Mouse (Mus musculus) adrenal gland, postnatal 36 days (tissue): ENCODE data around the gene Cd38. TPM values are rescaled to one million over a fixed set of nuclear protein-coding genes. Genes with fewer than 3 reads are reported as not detected.
A peak's percentile ranks its signal among the peaks of the same experiment; 100 is the strongest.

Experiments used
- DNase-seq, 2 experiments: peaks; one replicate each; pipeline ENCODE4 v3.0.0; 2021; ENCODE audit warnings: mixed read lengths in 1 of 2
- total RNA-seq, 2 experiments: library from RNA; stranded (reverse); gene quantifications; 2 replicates each; pipeline ENCODE4 v1.2.3; 2021

The Cd38 gene
- total RNA-seq, 2 experiments from 2014 or later: 12.9 to 18.4 TPM

- DNase-seq: no peak
Measured at GRCm38 (mm10) chr5:43947330-43947977, 79.1 kb downstream of the Cd38 start.

GRCm38 (mm10) chr5:43948111-43948743 lies 79.9 kb downstream of the Cd38 start:
- DNase-seq: peak; percentile 63 to 69

GRCm38 (mm10) chr5:43948748-43949275 lies 80.5 kb downstream of the Cd38 start:
- DNase-seq: peak; percentile 21 to 57

GRCm38 (mm10) chr5:43953241-43953640 lies 84.9 kb downstream of the Cd38 start:
- DNase-seq: no peak

GRCm38 (mm10) chr5:43959884-43960440 lies 91.6 kb downstream of the Cd38 start:
- no peak for DNase-seq

- no peak for DNase-seq
Measured at GRCm38 (mm10) chr5:43961056-43961455, 92.7 kb downstream of the Cd38 start.

Other genes starting within 250 kb of the Cd38 start
- gene Cc2d2a, start 206.2 kb upstream of the Cd38 start, total RNA-seq: 10 to 100 TPM; 13.8 to 18.8 TPM
- gene Bst1, start 49.7 kb upstream of the Cd38 start, total RNA-seq: 1 to 10 TPM; 1.7 to 2.1 TPM
- 10 to 100 TPM; 64.2 to 73.9 TPM for gene Fbxl5, start 46.9 kb upstream of the Cd38 start, total RNA-seq
- 10 to 100 TPM; 12.9 to 13.8 TPM for gene Gm7879, start 44.6 kb downstream of the Cd38 start, total RNA-seq
- not detected for gene Fgfbp1, start 113.2 kb downstream of the Cd38 start, total RNA-seq
- gene Prom1, start 233.5 kb downstream of the Cd38 start, total RNA-seq: 1 to 10 TPM; 1.7 to 3.8 TPM